Comparison of ENCODE assay signal across 20 mouse cellular contexts in the genomic region with DNA sequence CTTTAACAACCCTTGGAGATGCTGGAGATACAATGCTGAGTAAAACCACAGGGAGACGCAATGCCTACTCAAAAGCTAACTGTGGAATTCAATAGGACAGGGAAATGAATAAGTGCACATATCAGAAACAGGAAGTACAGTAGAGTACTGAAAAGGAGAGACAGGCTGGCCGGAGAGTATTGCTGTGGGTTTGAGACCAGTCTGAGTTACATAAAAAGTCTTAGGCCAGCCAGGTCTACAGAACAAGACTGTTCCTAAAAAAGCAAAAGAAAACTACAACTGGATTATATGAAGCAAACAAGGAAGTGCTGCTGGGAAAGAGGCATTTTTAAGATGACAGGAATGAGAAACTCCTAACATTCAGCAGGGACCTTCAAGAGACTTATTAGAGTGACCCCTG.
"Had no signal": no experiment of that assay in that cellular context is flagged by ENCODE, and none has a peak within 500 bp of the region (broad histone marks: within the 10 kb centered on the region; RNA-seq: fewer than 3 reads in every experiment).

No protein-coding gene starts in this region.

- H3K36me3 ChIP-seq: midbrain, embryonic 10.5 days; midbrain, embryonic 12.5 days; neural tube, embryonic 13.5 days; neural tube, embryonic 15.5 days; stomach, embryonic 15.5 days had no signal

- H3K4me3 ChIP-seq: midbrain, embryonic 10.5 days; midbrain, embryonic 12.5 days; myocyte; neural tube, embryonic 13.5 days; neural tube, embryonic 15.5 days; stomach, embryonic 15.5 days had no signal

- H3K4me1 ChIP-seq: midbrain, embryonic 12.5 days; neural tube, embryonic 13.5 days; neural tube, embryonic 15.5 days; stomach, embryonic 15.5 days had no signal

- DNase-seq: lung, adult 18-20 months; lung, embryonic 14.5 days; lung, postnatal 14 days; lung, postnatal 36 days; midbrain, embryonic 14.5 days; retina, postnatal 1 day; right cerebral cortex, adult 18-20 months; thymus, adult 2 months; thymus, postnatal 14 days; thymus, postnatal 36 days had no signal

- H3K27ac ChIP-seq: liver, embryonic 14.5 days; macrophage; midbrain, embryonic 10.5 days; midbrain, embryonic 12.5 days; neural tube, embryonic 13.5 days; neural tube, embryonic 15.5 days; stomach, embryonic 15.5 days; stomach, postnatal 0 days had no signal

- ATAC-seq: midbrain, embryonic 16.5 days had no signal

- H3K9me3 ChIP-seq: midbrain, embryonic 10.5 days; midbrain, embryonic 12.5 days; neural tube, embryonic 13.5 days; neural tube, embryonic 15.5 days; stomach, embryonic 15.5 days had no signal

- H3K27me3 ChIP-seq: midbrain, embryonic 12.5 days; neural tube, embryonic 13.5 days; neural tube, embryonic 15.5 days; stomach, embryonic 15.5 days had no signal
